Mouse (Mus musculus) testis, adult 2 months (tissue): Measurements from ENCODE around the gene Cfap126. TPM values are rescaled to one million over a fixed set of nuclear protein-coding genes. Genes with fewer than 3 reads are reported as not detected.

Experiments
- H3K27ac ChIP-seq: fragments of 200-500 bp; 2 replicates; pipeline ENCODE4 v1.5.1; 2012; ENCODE audit warnings: low read depth, low read length; ENCODE audit not compliant: control insufficient read depth, insufficient read depth
- H3K27me3 ChIP-seq: fragments of 200-500 bp; 2 replicates; pipeline ENCODE4 v1.6.1; 2012; ENCODE audit warnings: mild to moderate bottlenecking, low read length, moderate library complexity; ENCODE audit not compliant: control insufficient read depth, insufficient read depth
- H3K36me3 ChIP-seq: fragments of 200-500 bp; 2 replicates; pipeline ENCODE4 v1.6.1; 2012; ENCODE audit warnings: mild to moderate bottlenecking, low read length; ENCODE audit not compliant: control insufficient read depth, insufficient read depth
- H3K4me1 ChIP-seq: fragments of 200-500 bp; 2 replicates; pipeline ENCODE4 v1.6.1; 2012; ENCODE audit warnings: low read length; ENCODE audit not compliant: control insufficient read depth, insufficient read depth
- H3K4me3 ChIP-seq: fragments of 200-500 bp; 2 replicates; pipeline ENCODE4 v1.5.1; 2012; ENCODE audit warnings: low read depth, mild to moderate bottlenecking, low read length, moderate library complexity, mixed read lengths; ENCODE audit not compliant: control insufficient read depth
- CTCF ChIP-seq: fragments of 200-500 bp; IDR thresholded peaks from 2 replicates; pipeline ENCODE4 v1.5.1; 2012; ENCODE audit warnings: low read depth, mild to moderate bottlenecking, inconsistent platforms, low read length, moderate library complexity; ENCODE audit not compliant: control insufficient read depth, insufficient read depth, insufficient replicate concordance
- POLR2A ChIP-seq: fragments of 200-500 bp; IDR thresholded peaks from 2 replicates; pipeline ENCODE4 v1.6.1; 2012; ENCODE audit warnings: low read depth, mild to moderate bottlenecking, inconsistent platforms, low read length, moderate library complexity; ENCODE audit not compliant: control insufficient read depth
- polyA plus RNA-seq: library from polyadenylated mRNA; depleted of rRNA; stranded (reverse); fragments of >200 nt; gene quantifications from 2 replicates; pipeline ENCODE4 v1.2.3, GENCODE M21; 2012

The Cfap126 gene
- polyA plus RNA-seq, 1 experiment: 314 TPM

GRCm38 (mm10) chr1:171090761-171091160, 23.0 kb upstream of the Cfap126 start:
- Histone ChIP-seq H3K36me3 (no peaks in the 10 kb centered on the region), H3K27me3 (no peaks in the 10 kb centered on the region), H3K27ac (no peak overlapping the region), H3K4me1 (peaks cover 3% of the 10 kb centered on the region; the same call in 1 of the 2 replicates), H3K4me3 (no peak overlapping the region)
- TF ChIP-seq POLR2A (no peak), CTCF (no peak)

- no peaks in the 10 kb centered on the region for H3K36me3 ChIP-seq
- H3K27me3 ChIP-seq: no peaks in the 10 kb centered on the region
- H3K27ac ChIP-seq: no peak overlapping the region
- H3K4me1 ChIP-seq: peaks cover 2% of the 10 kb centered on the region; the same call in 1 of the 2 replicates
- TF ChIP-seq CTCF (no peak), POLR2A (no peak)
- no peak overlapping the region for H3K4me3 ChIP-seq
Observed at GRCm38 (mm10) chr1:171094424-171094823, 19.3 kb upstream of the Cfap126 start.

- Histone ChIP-seq H3K4me1 (peaks cover 2% of the 10 kb centered on the region; the same call in 1 of the 2 replicates), H3K4me3 (no peak overlapping the region), H3K36me3 (no peaks in the 10 kb centered on the region), H3K27ac (no peak overlapping the region), H3K27me3 (no peaks in the 10 kb centered on the region)
- no peak for TF ChIP-seq CTCF
- TF ChIP-seq POLR2A: no peak
Observed at GRCm38 (mm10) chr1:171096110-171096964, 17.4 kb upstream of the Cfap126 start.

- Histone ChIP-seq H3K4me1 (peaks cover 2% of the 10 kb centered on the region), H3K4me3 (no peak overlapping the region), H3K36me3 (no peaks in the 10 kb centered on the region), H3K27ac (no peak overlapping the region), H3K27me3 (no peaks in the 10 kb centered on the region)
- TF ChIP-seq POLR2A: no peak
- no peak for TF ChIP-seq CTCF
Observed at GRCm38 (mm10) chr1:171097136-171097535, 16.6 kb upstream of the Cfap126 start.

- no peaks in the 10 kb centered on the region for H3K36me3 ChIP-seq
- H3K4me3 ChIP-seq: no peak overlapping the region
- H3K27me3 ChIP-seq: no peaks in the 10 kb centered on the region
- 0 out of 2 replicates have a peak overlapping the region, but pooled peaks have one; percentile 4 for H3K27ac ChIP-seq
- TF ChIP-seq CTCF (no peak), POLR2A (no peak)
- H3K4me1 ChIP-seq: peaks cover 2% of the 10 kb centered on the region
Observed at GRCm38 (mm10) chr1:171097612-171098011, 16.1 kb upstream of the Cfap126 start.

- Histone ChIP-seq H3K4me1 (peaks cover 2% of the 10 kb centered on the region), H3K27ac (no peak overlapping the region), H3K27me3 (no peaks in the 10 kb centered on the region), H3K4me3 (no peak overlapping the region), H3K36me3 (no peaks in the 10 kb centered on the region)
- no peak for TF ChIP-seq POLR2A
- no peak for TF ChIP-seq CTCF
Observed at GRCm38 (mm10) chr1:171101033-171101432, 12.7 kb upstream of the Cfap126 start.

GRCm38 (mm10) chr1:171101733-171102546, 11.8 kb upstream of the Cfap126 start:
- Histone ChIP-seq H3K4me3 (peak overlapping the region; percentile 80), H3K27me3 (no peaks in the 10 kb centered on the region), H3K4me1 (no peaks in the 10 kb centered on the region; the same call in 1 of the 2 replicates), H3K27ac (no peak overlapping the region), H3K36me3 (no peaks in the 10 kb centered on the region)
- TF ChIP-seq CTCF: no peak
- no peak for TF ChIP-seq POLR2A
